Mouse (Mus musculus): Measurements from ENCODE around the gene Lrp5.

DNA sequence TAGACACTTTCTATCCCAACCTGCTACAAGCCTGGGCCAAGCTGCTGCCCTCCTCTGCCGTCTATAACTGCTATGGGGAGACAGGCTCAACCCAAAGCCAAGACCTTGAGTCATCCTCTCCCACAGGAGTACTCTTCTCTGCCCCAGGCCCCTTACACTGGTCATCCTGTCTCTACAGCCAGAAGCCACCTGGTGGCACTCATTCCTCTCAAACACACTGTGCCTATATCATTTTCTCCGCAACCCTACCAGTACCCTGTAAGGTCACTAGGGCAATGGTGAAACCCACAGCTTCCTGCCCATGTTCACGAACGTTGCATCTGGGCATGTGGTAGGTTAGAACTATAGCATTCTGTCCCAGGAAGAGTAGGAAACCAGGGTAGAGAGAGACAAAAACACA, 31.4 kb downstream of the Lrp5 start:
- TF ChIP-seq POLR2A (IDR thresholded peaks at IDR 0.05; ENCODE audit: borderline replicate concordance, extremely low read depth, low read depth, low read length) (no peak), CTCF (IDR thresholded peaks at IDR 0.05; ENCODE audit: insufficient read depth, low read length) (no peak)

Data from lung, adult 2 months (tissue).